Mouse (Mus musculus) gastrocnemius, adult 2 months (tissue): ENCODE measurements around the gene Glmp. TPM values are rescaled to one million over a fixed set of nuclear protein-coding genes. Genes with fewer than 3 reads are reported as not detected.
"Not testable (repeated sequence)": the region's sequence is repeated elsewhere in the genome, so short reads cannot be mapped to it uniquely, and the experiment has no call there.

Experiments
- DNase-seq: peaks from one replicate; pipeline ENCODE4 v3.0.0; 2022
- H3K27ac ChIP-seq: fragments of 200-600 bp; 2 replicates; pipeline ENCODE4 v1.8.1; 2022; ENCODE audit warnings: mild to moderate bottlenecking
- H3K4me3 ChIP-seq: fragments of 200-600 bp; 2 replicates; pipeline ENCODE4 v1.8.1; 2022; ENCODE audit warnings: mild to moderate bottlenecking, moderate library complexity
- intact Hi-C: fragments of 180-260 bp; cut with DNase I; formaldehyde crosslinking; loops from one replicate; pipeline ENCODE4 v1.15.1; 2025
- total RNA-seq, 2 experiments: library from RNA; stranded (reverse); gene quantifications; 2 replicates each; pipeline ENCODE4 v1.2.3; 2021

Gene Glmp
- total RNA-seq, 2 experiments from 2014 or later, result 39.0 to 39.8 TPM

DNA sequence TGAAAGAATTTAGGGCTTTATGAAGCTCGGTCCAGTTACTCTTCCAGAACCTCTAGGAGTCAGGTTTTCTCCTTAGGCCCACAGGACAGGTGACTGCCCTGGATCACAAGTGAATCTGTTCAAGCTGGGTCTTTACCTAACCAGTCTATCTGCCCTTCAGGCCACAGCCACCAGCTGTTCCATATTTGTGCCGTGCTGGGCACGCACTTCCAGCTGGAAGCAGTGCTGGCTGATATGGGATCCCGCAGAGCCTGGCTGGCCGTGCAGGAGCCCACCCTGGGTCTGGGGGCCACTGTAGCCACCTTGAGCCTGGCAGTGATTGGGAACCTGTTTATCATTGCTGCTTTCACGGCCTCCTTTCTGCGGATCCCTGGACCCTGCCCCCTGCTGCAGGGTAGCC, 51.8 kb downstream of the Glmp start:
- H3K27ac ChIP-seq, H3K4me3 ChIP-seq, intact Hi-C loops, DNase-seq: not testable (repeated sequence)

DNA sequence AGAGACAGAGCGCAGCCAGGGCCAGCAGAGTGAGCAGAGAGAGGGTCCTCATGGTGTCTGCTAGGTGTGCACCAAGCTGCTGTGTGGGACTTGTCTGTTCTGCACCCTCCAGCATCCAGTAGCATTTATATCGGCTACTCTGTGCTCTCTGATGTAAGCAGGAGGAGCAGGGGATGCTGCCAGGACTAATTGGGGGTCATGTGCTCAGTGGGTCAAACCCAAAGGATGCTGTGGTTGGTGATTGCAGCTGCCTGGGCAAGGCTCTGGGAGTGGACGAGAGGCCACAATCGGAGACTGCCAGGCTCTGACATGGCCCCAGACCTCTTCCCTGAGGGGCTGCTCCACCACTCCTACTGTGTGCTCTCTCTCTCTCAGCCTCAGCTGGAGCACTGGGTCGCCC, 53.8 kb downstream of the Glmp start, which contains the start of gene Bglap2:
TSS of gene Bglap2 (minus strand) at position 101 of the 400 bp plus-strand sequence.
- DNase-seq, intact Hi-C loops, H3K4me3 ChIP-seq, H3K27ac ChIP-seq: not testable (repeated sequence)

Other genes starting within 250 kb of the Glmp start
- gene Ttc24, start 246.7 kb upstream of the Glmp start, total RNA-seq, result not detected
- gene Iqgap3, start 243.1 kb upstream of the Glmp start, total RNA-seq, result under 1 TPM; 0.15 to 0.20 TPM
- gene Mef2d, start 182.7 kb upstream of the Glmp start, total RNA-seq, result 100 to 1,000 TPM; 173 to 184 TPM
- gene Rhbg, start 70.3 kb upstream of the Glmp start, total RNA-seq, result not detected
- under 1 TPM; 0.74 to 0.95 TPM for gene Gm38392, start 37.8 kb upstream of the Glmp start, total RNA-seq
- gene Tsacc, start 28.0 kb upstream of the Glmp start, total RNA-seq, result 1 to 10 TPM; 5.4 to 7.3 TPM
- 100 to 1,000 TPM in 1 of 2 experiments, 10 to 100 TPM in 1; 96.7 to 119 TPM for gene Cct3, start 27.9 kb upstream of the Glmp start, total RNA-seq
- 1 to 10 TPM; 2.0 to 2.1 TPM for gene Tmem79, start 11.1 kb downstream of the Glmp start, total RNA-seq
- gene Smg5, start 11.2 kb downstream of the Glmp start, total RNA-seq, result 10 to 100 TPM; 38.1 to 48.2 TPM
- gene Paqr6, start 39.6 kb downstream of the Glmp start, total RNA-seq, result under 1 TPM; 0.15 to 0.56 TPM
- not detected for gene Bglap3, start 47.7 kb downstream of the Glmp start, total RNA-seq
- not detected for gene Bglap2, start 53.7 kb downstream of the Glmp start, total RNA-seq
- not detected for gene Bglap, start 59.4 kb downstream of the Glmp start, total RNA-seq
- gene Pmf1, start 85.3 kb downstream of the Glmp start, total RNA-seq, result 10 to 100 TPM; 16.2 to 19.7 TPM
- 10 to 100 TPM; 16.1 to 18.5 TPM for gene Slc25a44, start 100.1 kb downstream of the Glmp start, total RNA-seq
- gene Sema4a, start 136.2 kb downstream of the Glmp start, total RNA-seq, result 1 to 10 TPM; 1.2 to 1.8 TPM
- 10 to 100 TPM; 67.5 to 82.5 TPM for gene Lmna, start 184.9 kb downstream of the Glmp start, total RNA-seq
- gene Mex3a, start 207.4 kb downstream of the Glmp start, total RNA-seq, result under 1 TPM; 0.15 to 0.20 TPM
- gene Rab25, start 223.3 kb downstream of the Glmp start, total RNA-seq, result not detected
- 100 to 1,000 TPM in 1 of 2 experiments, 10 to 100 TPM in 1; 70.9 to 104 TPM for gene Lamtor2, start 228.1 kb downstream of the Glmp start, total RNA-seq
- gene Ubqln4, start 228.7 kb downstream of the Glmp start, total RNA-seq, result 10 to 100 TPM; 78.2 to 90.2 TPM